Mouse (Mus musculus): Measurements from ENCODE around the gene Tmem91.

DNA sequence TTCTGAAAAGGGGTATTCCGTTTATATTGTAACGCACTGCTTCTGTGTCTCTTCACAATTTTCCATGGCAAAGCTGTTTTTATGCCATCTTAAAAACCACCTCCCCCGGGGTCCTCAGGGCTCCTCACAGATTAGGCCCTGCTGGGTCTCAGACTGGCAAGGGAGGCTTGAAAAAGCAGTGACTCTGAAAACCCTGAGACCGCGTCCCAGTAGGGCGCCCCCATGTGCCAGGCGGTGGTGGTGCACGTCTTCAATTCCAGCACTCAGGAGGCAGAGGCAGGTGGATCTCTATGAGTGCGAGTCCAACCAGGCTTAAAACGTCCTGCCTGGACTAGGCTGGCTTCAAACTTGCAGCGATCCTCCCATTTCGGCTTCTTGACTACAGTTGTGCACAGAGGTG lies 25.8 kb upstream of the Tmem91 start:
- TF ChIP-seq CTCF (IDR thresholded peaks at IDR 0.05; ENCODE audit: low read depth), result peak; percentile 70
- TF ChIP-seq EP300 (IDR thresholded peaks at IDR 0.05; ENCODE audit: low read depth), result no peak
